Mouse (Mus musculus): Measurements from ENCODE around the gene Fam167b. TPM values are rescaled to one million over a fixed set of nuclear protein-coding genes. Genes with fewer than 3 reads are reported as not detected.
A peak's percentile ranks its signal among the peaks of the same experiment; 100 is the strongest.

Fam167b gene
- under 1 TPM; 0.51 to 0.74 TPM for total RNA-seq (2021)
- long read RNA-seq: 0 reads

DNA sequence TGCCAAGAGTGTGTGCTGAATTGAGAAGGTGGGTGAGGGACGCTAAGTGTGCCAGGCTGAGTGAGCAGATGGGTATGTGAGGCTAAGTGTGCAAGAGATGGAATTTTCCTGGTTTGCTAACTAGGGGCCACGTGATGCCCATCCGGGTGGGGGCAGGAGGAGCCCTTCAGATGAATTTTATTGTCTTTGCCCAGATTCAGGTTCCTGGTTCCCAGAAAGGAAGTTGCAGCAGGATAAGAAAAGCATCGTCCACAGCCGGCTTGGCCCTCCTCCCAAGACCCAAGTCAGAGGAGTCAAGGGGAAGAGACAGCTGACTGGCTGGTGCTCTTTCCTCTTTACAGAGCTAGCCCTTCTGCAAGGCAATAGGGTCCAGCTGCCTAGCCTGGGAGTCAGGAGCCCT, at the start of gene Fam167b:
Gene Fam167b (minus strand): TSS at position 84 of the 400 bp plus-strand sequence.
- DNase-seq (ENCODE audit: low spot score in 2 of 2): no peak

- no peak for DNase-seq (ENCODE audit: low spot score in 2 of 2)
Observed at GRCm38 (mm10) chr4:129626035-129626434, 47.7 kb upstream of the Fam167b start.

DNA sequence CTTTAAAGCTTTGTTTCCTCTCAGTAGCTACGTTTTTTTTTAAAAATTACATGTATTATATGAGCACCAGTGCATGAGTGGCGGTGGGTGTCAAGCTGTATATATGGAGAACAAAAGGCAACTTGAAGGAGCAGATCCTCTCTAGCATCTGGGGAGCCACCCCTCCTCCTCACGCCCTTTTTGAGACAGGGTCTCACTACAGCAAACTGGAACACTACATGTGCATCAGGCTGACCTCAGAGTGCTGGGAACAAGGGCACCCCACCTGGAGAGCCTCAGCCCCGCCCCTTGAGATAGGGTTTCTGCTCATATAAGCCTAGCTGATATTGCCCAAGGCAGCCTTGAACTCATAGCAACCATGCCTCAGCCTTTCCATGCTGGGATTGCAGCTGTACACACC, 47.1 kb upstream of the Fam167b start:
- DNase-seq (ENCODE audit: low spot score in 2 of 2): no peak

DNA sequence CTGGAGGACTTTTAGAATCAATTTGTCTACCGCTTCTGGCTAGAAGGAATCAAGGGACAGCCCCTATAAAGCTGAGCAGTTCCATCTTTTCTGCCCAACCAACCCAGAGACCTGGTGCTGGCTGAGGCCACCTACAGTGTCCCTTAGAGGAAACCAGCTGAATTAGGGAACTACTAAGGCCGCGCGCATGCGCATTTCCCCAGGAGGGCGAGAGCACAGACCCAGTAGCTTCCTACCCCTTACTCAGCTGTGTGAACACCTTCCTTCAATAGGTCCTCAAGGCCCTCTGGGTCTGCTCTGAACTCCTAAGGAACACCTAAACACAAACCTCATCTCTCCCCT, 46.7 kb upstream of the Fam167b start:
- DNase-seq (ENCODE audit: low spot score in 2 of 2): peak in 1 of 2 experiments; percentile 54

- DNase-seq (ENCODE audit: low spot score in 2 of 2): peak; percentile 91 to 92
Observed at GRCm38 (mm10) chr4:129624281-129625028, 46.1 kb upstream of the Fam167b start.

DNA sequence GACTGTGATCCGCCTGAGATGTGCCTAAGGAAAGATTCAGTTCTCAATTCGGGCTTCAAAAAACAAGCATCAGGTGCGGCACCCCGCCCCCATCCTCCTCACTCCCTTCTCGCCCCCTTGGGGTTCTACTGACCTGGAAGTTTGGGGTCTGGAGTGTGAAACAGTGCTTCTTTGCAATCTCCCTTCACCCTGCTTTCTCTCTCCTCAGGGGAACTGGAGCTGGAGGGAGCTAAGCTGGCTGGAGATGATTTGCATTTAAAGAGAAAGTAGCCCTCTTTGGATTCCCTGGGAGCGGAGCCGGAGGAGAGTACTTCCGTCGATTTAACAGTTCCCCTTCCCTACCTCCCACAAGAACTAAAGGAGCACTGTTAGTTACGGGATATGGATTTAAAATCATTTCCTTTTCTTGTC, 45.3 kb upstream of the Fam167b start, which contains the start of gene Ccdc28b:
Gene Ccdc28b (minus strand): TSS at position 267 of the 411 bp plus-strand sequence.
- DNase-seq (ENCODE audit: low spot score in 2 of 2): peak; percentile 55 to 75

DNA sequence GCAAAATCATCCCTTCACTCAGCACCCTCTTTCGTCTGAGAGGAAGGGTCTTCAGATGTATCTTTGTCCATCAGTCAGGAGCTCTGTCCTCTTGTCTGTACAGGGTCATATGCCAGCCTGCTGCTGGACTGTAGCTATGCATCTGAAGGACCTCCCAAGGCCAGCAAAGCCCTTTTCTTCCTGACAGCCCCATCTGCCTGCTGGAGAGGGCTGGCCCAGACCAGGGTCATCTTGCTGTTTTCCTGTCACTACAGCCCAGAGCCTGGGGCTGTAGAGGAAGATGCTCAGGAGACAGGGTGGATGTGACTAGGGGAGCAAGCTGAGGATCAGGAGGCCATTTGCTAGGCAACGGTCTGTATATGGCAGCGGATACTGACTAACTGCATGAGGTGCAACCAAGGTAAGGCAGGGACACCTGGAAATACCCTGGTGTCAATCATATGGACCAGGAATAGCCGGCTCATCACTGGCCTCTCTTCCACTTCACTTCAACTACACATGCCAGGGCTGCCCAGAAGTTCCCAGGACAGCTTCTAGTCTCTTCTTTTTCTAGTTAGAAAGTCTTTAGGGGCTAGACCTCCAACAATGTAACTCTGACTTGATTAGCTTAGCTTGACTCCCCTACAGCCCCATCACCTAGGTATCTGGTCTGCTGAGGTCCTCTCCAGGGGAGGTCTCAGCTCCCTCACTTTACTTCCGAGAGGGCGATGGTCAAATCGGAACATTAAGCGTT, 44.6 kb upstream of the Fam167b start:
- DNase-seq (ENCODE audit: low spot score in 2 of 2): no peak

- DNase-seq (ENCODE audit: low spot score in 2 of 2): no peak
Observed at GRCm38 (mm10) chr4:129622120-129622802, 43.9 kb upstream of the Fam167b start.

- no peak for DNase-seq (ENCODE audit: low spot score in 2 of 2)
Observed at GRCm38 (mm10) chr4:129621283-129621841, 43.0 kb upstream of the Fam167b start.

DNA sequence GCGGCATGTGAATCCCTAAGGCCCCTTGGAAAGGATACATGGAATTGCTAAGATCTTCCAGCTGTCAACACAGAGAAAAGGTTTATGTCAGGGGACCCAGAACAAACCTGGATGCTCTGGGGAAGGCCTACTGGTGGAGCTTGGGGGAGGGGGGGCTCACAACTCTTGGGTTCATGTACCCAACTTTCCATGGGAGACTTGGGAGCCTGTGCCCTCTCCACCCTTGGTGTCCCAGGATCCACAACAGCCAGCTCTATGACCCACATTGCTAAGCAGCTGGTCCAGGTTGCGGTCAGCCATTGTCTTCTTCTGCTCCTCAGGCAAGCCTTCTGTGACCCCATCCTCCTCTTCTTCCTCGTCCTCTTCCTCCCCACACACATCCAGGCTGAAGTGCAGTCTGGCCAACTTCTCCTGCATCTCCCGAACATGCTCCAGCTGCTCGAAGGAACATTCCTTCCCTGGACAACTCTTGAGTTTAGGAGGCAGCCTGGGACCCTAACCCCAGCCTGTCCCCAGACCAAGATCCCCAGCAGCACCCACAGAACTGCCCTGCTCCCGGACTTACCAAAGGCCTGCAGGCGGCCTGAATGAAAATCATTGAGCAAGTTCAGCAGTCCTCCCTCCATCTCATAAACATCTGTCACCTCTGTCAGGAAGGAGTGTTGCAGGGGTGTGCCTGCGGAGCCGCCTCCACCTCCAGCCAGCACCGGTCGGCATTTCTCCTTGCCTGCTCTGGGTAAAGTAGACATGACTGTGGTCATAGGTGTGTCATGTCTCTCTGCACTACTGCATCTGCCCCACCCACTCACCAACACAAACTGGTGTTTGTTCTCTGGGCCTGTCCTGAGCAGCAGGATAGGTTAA, 42.3 kb upstream of the Fam167b start:
- DNase-seq (ENCODE audit: low spot score in 2 of 2): no peak

- peak; percentile 95 to 98 for DNase-seq (ENCODE audit: low spot score in 2 of 2)
Observed at GRCm38 (mm10) chr4:129618786-129619691, 40.7 kb upstream of the Fam167b start, which contains the start of gene Iqcc. TSS of gene Iqcc (minus strand) at chr4:129619099.

- DNase-seq (ENCODE audit: low spot score in 2 of 2): no peak
Observed at GRCm38 (mm10) chr4:129618031-129618430, 39.7 kb upstream of the Fam167b start.

GRCm38 (mm10) chr4:129617121-129617641, 38.8 kb upstream of the Fam167b start:
- no peak for DNase-seq (ENCODE audit: low spot score in 2 of 2)

GRCm38 (mm10) chr4:129616631-129617030, 38.3 kb upstream of the Fam167b start:
- no peak for DNase-seq (ENCODE audit: low spot score in 2 of 2)

DNA sequence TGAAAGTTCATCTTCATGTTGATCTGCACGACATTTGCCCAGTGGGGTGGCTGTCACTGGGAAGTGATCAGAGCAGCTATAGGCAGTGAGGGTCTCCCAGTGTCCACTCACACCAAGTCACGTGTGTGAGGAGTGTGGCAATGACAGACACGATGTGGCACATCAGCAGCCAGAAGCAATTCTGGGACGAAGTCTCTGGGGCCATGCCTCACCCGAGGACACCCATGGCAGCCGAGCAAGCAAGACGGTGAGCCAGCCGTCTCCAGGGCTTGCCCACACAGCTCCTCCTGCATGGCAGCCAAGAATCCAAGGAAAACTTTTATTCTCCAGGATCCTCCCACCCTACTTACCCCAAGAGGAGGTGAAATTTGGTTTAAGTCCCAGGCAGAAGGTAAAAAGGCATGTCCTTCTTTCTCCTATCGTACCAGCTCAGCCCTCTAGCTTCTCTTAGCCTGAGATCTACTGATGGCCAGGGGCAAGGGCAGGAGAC, 37.5 kb upstream of the Fam167b start:
- no peak for DNase-seq (ENCODE audit: low spot score in 2 of 2)

DNA sequence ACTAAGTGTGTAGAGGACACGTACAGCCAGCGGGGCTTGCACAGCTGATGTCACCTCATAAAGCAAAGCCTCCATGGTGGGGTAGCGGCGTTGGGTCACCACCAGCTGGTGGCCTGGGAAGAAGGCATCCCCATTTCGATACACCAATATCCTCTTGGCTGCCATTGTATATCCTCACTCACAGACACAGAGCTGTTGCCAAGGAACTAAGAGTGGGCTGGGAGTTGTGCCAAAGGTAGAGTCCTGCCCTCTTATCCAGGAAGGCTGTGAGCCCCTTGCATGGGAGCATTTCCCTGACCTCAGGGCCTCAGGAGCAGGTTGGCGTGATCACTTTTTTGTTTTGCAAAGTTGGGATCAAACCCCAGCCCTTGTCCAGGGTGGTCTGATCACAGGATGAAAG, 35.7 kb upstream of the Fam167b start, which contains the start of gene Dcdc2b:
Gene Dcdc2b (minus strand): TSS at position 165 of the 400 bp plus-strand sequence.
- no peak for DNase-seq (ENCODE audit: low spot score in 2 of 2)

DNA sequence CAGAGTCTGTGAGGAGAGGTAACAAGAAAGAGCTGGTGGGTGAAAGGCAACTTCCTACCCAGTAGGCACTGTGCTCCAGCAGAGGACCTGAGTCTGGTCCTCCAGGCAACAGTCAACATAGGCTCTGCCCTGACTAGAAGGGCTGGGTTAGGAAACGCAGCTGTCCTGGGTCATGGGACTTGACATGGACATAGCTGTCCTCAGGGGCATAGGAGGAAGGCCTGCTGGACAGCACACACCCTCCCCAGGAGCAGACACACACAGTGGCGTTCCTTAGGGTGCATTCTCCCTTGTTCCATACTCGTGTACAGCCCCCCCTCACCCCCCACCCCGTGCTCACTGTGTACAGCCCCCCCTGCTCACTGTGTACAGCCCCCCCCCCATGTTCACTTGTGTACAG, 32.1 kb upstream of the Fam167b start:
- no peak for DNase-seq (ENCODE audit: low spot score in 2 of 2)

- no peak for DNase-seq (ENCODE audit: low spot score in 2 of 2)
Observed at GRCm38 (mm10) chr4:129610026-129610425, 31.7 kb upstream of the Fam167b start.

GRCm38 (mm10) chr4:129609139-129609631, 30.8 kb upstream of the Fam167b start:
- DNase-seq (ENCODE audit: low spot score in 2 of 2): no peak
